Mouse (Mus musculus) olfactory bulb, adult 2 months (tissue): Measurements from ENCODE around the gene 1700023F06Rik. TPM values are rescaled to one million over a fixed set of nuclear protein-coding genes. Genes with fewer than 3 reads are reported as not detected.
A peak's percentile ranks its signal among the peaks of the same experiment; 100 is the strongest.

ENCODE experiments used
- H3K27ac ChIP-seq: fragments of 200-500 bp; 2 replicates; pipeline ENCODE4 v1.5.1; 2012; ENCODE audit warnings: low read depth, low read length; ENCODE audit not compliant: insufficient read depth
- H3K4me1 ChIP-seq: fragments of 200-500 bp; 2 replicates; pipeline ENCODE4 v1.6.1; 2012; ENCODE audit warnings: low read length; ENCODE audit not compliant: control insufficient read depth, insufficient read depth
- H3K4me3 ChIP-seq: fragments of 200-500 bp; 2 replicates; pipeline ENCODE4 v1.5.1; 2012; ENCODE audit warnings: mild to moderate bottlenecking, low read depth, low read length, moderate library complexity; ENCODE audit not compliant: insufficient read depth
- CTCF ChIP-seq: fragments of 200-500 bp; IDR thresholded peaks from 2 replicates; pipeline ENCODE4 v1.5.1; 2012; ENCODE audit warnings: low read depth, mild to moderate bottlenecking, low read length, moderate library complexity; ENCODE audit not compliant: insufficient read depth
- POLR2A ChIP-seq: fragments of 200-500 bp; IDR thresholded peaks from 2 replicates; pipeline ENCODE4 v1.6.1; 2012; ENCODE audit warnings: mild to moderate bottlenecking, low read depth, low read length, moderate library complexity; ENCODE audit not compliant: insufficient read depth
- WGBS: fragments of 180-500 bp; shearing (Covaris S2); methylation state at CpG from one replicate; pipeline ENCODE4 v1.1.7; 2018; 5-methylcytosine and 5-hydroxymethylcytosine counted together
- polyA plus RNA-seq: library from polyadenylated mRNA; stranded (reverse); fragments of >200 nt; gene quantifications from 2 replicates; pipeline ENCODE4 v1.2.4, GENCODE M21; 2012; ENCODE audit warnings: low replicate concordance; ENCODE audit not compliant: missing spikeins, insufficient read depth, insufficient read length

Gene 1700023F06Rik
- polyA plus RNA-seq, 1 experiment, result not detected

- no peak for TF ChIP-seq POLR2A
- TF ChIP-seq CTCF, result no peak
- H3K4me1 ChIP-seq, result peaks cover 21% of the 10 kb centered on the region
- H3K27ac ChIP-seq, result no peak overlapping the region
- WGBS, result 89% methylated on average over 1 of the region's 1 CpGs
- no peak overlapping the region for H3K4me3 ChIP-seq
Measured at GRCm38 (mm10) chr11:103215355-103215754, 7.0 kb upstream of the 1700023F06Rik start.

GRCm38 (mm10) chr11:103213712-103214111 is 5.4 kb upstream of the 1700023F06Rik start:
- Histone ChIP-seq H3K4me3 (no peak overlapping the region), H3K4me1 (peaks cover 8% of the 10 kb centered on the region), H3K27ac (no peak overlapping the region)
- 87% methylated on average over 5 of the region's 5 CpGs for WGBS
- TF ChIP-seq POLR2A, result no peak
- no peak for TF ChIP-seq CTCF

- no peak overlapping the region for H3K4me3 ChIP-seq
- TF ChIP-seq CTCF, result no peak
- no peak for TF ChIP-seq POLR2A
- no peak overlapping the region for H3K27ac ChIP-seq
- 88% methylated on average over 8 of the region's 8 CpGs for WGBS
- no peaks in the 10 kb centered on the region for H3K4me1 ChIP-seq
Measured at GRCm38 (mm10) chr11:103210291-103210690, 1.9 kb upstream of the 1700023F06Rik start.

- Histone ChIP-seq H3K4me3 (no peak overlapping the region), H3K27ac (no peak overlapping the region), H3K4me1 (peaks cover 5% of the 10 kb centered on the region; the same call in 1 of the 2 replicates)
- WGBS, result 71% methylated on average over 6 of the region's 6 CpGs
- TF ChIP-seq POLR2A (no peak), CTCF (no peak)
Measured at GRCm38 (mm10) chr11:103206203-103206602, 2.2 kb downstream of the 1700023F06Rik start.

GRCm38 (mm10) chr11:103202376-103202775 is 6.0 kb downstream of the 1700023F06Rik start:
- Histone ChIP-seq H3K4me1 (peaks cover 28% of the 10 kb centered on the region), H3K4me3 (no peak overlapping the region), H3K27ac (no peak overlapping the region)
- TF ChIP-seq CTCF, result no peak
- no peak for TF ChIP-seq POLR2A

- WGBS, result 24% methylated on average over 6 of the region's 6 CpGs
- Histone ChIP-seq H3K4me3 (no peak overlapping the region), H3K4me1 (peaks cover 28% of the 10 kb centered on the region), H3K27ac (no peak overlapping the region)
- TF ChIP-seq CTCF, result no peak
- TF ChIP-seq POLR2A, result no peak
Measured at GRCm38 (mm10) chr11:103201664-103202063, 6.7 kb downstream of the 1700023F06Rik start.

- H3K4me1 ChIP-seq, result peaks cover 28% of the 10 kb centered on the region
- H3K4me3 ChIP-seq, result peak overlapping the region; percentile 48
- TF ChIP-seq POLR2A (no peak), CTCF (no peak)
- no peak overlapping the region for H3K27ac ChIP-seq
- 4% methylated on average over 59 of the region's 59 CpGs for WGBS
Measured at GRCm38 (mm10) chr11:103198911-103199803, 9.2 kb downstream of the 1700023F06Rik start.

GRCm38 (mm10) chr11:103198339-103198738 is 10.0 kb downstream of the 1700023F06Rik start:
- Histone ChIP-seq H3K27ac (no peak overlapping the region), H3K4me1 (peaks cover 29% of the 10 kb centered on the region), H3K4me3 (no peak overlapping the region)
- TF ChIP-seq CTCF (no peak), POLR2A (no peak)
- 21% methylated on average over 16 of the region's 16 CpGs for WGBS

- TF ChIP-seq POLR2A, result no peak
- TF ChIP-seq CTCF, result no peak
- H3K4me1 ChIP-seq, result peaks cover 39% of the 10 kb centered on the region
- WGBS, result 88% methylated on average over 4 of the region's 4 CpGs
- H3K4me3 ChIP-seq, result no peak overlapping the region
- H3K27ac ChIP-seq, result no peak overlapping the region
Measured at GRCm38 (mm10) chr11:103197340-103197739, 11.0 kb downstream of the 1700023F06Rik start.
